Mouse (Mus musculus) kidney, adult 2 months (tissue): ENCODE measurements around the gene Fgf18.

Source experiments
- CTCF ChIP-seq: fragments of 200-500 bp; conservative IDR thresholded peaks from 2 replicates; pipeline ENCODE4 v1.5.1; 2011; ENCODE audit warnings: low read depth, mild to moderate bottlenecking, control low read depth, low read length, moderate library complexity, mixed read lengths; ENCODE audit not compliant: insufficient read depth, insufficient read length
- POLR2A ChIP-seq: fragments of 200-500 bp; IDR thresholded peaks from one replicate; pipeline ENCODE4 v1.6.1; 2011; ENCODE audit warnings: low read depth, low read length, control low read depth

DNA sequence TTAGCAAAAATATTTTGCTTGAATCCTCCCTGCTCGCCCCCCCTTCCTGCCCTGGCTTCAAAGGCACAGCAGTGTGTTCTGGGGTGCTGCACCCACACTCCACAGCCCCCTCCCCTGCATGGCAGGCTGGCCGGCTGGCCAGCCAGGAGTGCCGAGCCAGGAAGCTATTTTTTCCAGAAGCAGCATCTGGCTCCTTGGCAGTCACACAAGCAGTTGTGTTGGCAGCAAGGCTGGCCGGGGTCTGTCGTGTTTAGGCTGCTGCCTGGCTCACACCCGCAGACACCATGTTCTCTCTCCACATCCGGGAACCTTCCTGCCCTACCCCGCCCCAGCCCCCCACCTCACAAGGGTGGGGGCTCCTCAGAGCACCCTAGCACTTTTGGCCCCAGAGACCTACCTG, 71.9 kb downstream of the Fgf18 start:
- TF ChIP-seq POLR2A: no peak
- TF ChIP-seq CTCF: no peak
